Mouse (Mus musculus): ENCODE results near the gene Pdcd7. TPM values are rescaled to one million over a fixed set of nuclear protein-coding genes. Genes with fewer than 3 reads are reported as not detected.

Gene Pdcd7
- polyA plus RNA-seq (2015; fragmentation: Nextera tagmentation; extraction: Ambion mirVana), result 5.8 and 7.1 TPM in 2 replicates

GRCm38 (mm10) chr9:65345854-65346475 is at the start of gene Pdcd7:
Gene Pdcd7, plus strand, starts transcription at chr9:65346104.
- under 1% methylated on average over 57 of the region's 59 CpGs for WGBS

DNA sequence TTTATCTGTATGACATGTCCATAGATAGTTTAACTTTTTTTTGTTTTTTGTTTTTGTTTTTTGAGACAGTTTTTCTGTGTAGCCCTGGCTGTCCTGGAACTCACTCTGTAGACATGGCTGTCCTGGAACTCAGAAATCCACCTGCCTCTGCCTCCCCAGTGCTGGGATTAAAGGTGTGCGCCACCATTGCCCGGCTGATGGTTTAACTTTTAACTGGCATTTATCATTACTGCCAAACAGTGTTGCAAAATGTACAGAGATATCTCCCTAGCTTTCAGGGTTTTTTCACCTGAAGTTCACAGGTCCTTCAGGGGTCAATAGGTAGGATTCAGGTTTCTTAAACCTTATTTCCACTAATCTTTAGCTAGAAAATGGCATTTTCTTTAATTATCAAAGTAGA is 48.8 kb upstream of the Pdcd7 start:
- 91% methylated on average over 2 of the region's 2 CpGs for WGBS
- H3K4me1 ChIP-seq (replicated peaks), result peaks cover 21% of the 10 kb centered on the region
- H3K9me3 ChIP-seq (replicated peaks), result no peaks in the 10 kb centered on the region
- H3K4me3 ChIP-seq, result no peak overlapping the region
- no peak overlapping the region for H3K9ac ChIP-seq
- no peak overlapping the region for H3K27ac ChIP-seq
- H3K27me3 ChIP-seq, result no peaks in the 10 kb centered on the region
- H3K4me2 ChIP-seq, result no peak overlapping the region
- no peak for ATAC-seq (replicated peaks; ENCODE audit: insufficient number of reproducible peaks, insufficient read depth, low FRiP score, low read depth)
- H3K36me3 ChIP-seq, result peaks cover 20% of the 10 kb centered on the region

More at GRCm38 (mm10) chr9:65345854-65346475, at the start of gene Pdcd7:
- H3K4me2 ChIP-seq, result peak within 1 kb of the TSS; percentile 72
- peak within 1 kb of the TSS; percentile 73 for H3K4me3 ChIP-seq
- H3K9me3 ChIP-seq (replicated peaks), result no peaks in the 10 kb centered on the region
- H3K36me3 ChIP-seq, result no peaks in the 10 kb centered on the region
- peaks cover 26% of the 10 kb centered on the region for H3K4me1 ChIP-seq (replicated peaks)
- peak within 1 kb of the TSS; percentile 92 for H3K9ac ChIP-seq
- H3K27ac ChIP-seq, result peak within 1 kb of the TSS; percentile 97
- ATAC-seq (replicated peaks; ENCODE audit: insufficient number of reproducible peaks, insufficient read depth, low FRiP score, low read depth), result peak; percentile 93
- no peaks in the 10 kb centered on the region for H3K27me3 ChIP-seq

DNA sequence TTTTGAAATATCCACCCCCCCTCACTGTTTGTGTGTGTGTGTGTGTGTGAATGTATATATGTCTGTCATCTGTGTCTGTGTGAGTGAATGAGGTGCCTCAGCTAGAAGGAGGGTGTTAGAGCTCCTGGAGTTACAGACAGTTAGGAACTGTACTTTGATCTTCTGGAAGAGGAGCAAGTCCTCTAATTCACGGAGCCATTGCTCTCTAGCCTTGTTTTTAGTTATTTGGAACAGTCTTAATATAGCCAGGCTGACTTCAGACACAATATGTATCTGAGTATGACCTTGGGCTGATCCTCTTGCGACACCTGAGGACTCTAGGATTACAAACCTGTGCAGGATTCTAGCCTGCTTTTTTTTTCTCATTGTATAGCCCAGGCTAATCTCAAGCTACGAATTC is 47.1 kb upstream of the Pdcd7 start:
- Histone ChIP-seq H3K4me1 (replicated peaks) (peaks cover 16% of the 10 kb centered on the region), H3K9ac (no peak overlapping the region), H3K27ac (no peak overlapping the region), H3K9me3 (replicated peaks) (no peaks in the 10 kb centered on the region), H3K36me3 (peaks cover 36% of the 10 kb centered on the region), H3K4me3 (no peak overlapping the region), H3K4me2 (no peak overlapping the region), H3K27me3 (no peaks in the 10 kb centered on the region)
- WGBS, result 62% methylated on average over 3 of the region's 3 CpGs
- no peak for ATAC-seq (replicated peaks; ENCODE audit: insufficient number of reproducible peaks, insufficient read depth, low FRiP score, low read depth)

- no peak overlapping the region for H3K27ac ChIP-seq
These were observed 46.3 kb upstream of the Pdcd7 start for GRCm38 (mm10) chr9:65299650-65300049.

GRCm38 (mm10) chr9:65302327-65302983 is 43.4 kb upstream of the Pdcd7 start:
- H3K27me3 ChIP-seq, result no peaks in the 10 kb centered on the region
- H3K4me1 ChIP-seq (replicated peaks), result 0 out of 2 replicates have a peak, but pooled peaks cover 4% of the 10 kb centered on the region
- H3K4me3 ChIP-seq, result no peak overlapping the region
- H3K36me3 ChIP-seq, result peaks cover 53% of the 10 kb centered on the region
- H3K4me2 ChIP-seq, result no peak overlapping the region
- 81% methylated on average over 4 of the region's 4 CpGs for WGBS
- ATAC-seq (replicated peaks; ENCODE audit: insufficient number of reproducible peaks, insufficient read depth, low FRiP score, low read depth), result no peak
- no peak overlapping the region for H3K9ac ChIP-seq
- no peak overlapping the region for H3K27ac ChIP-seq
- H3K9me3 ChIP-seq (replicated peaks), result no peaks in the 10 kb centered on the region

More at GRCm38 (mm10) chr9:65299650-65300049, 46.3 kb upstream of the Pdcd7 start:
- ATAC-seq (replicated peaks; ENCODE audit: insufficient number of reproducible peaks, insufficient read depth, low FRiP score, low read depth), result no peak
- WGBS, result 96% methylated on average over 7 of the region's 7 CpGs
- Histone ChIP-seq H3K9me3 (replicated peaks) (no peaks in the 10 kb centered on the region), H3K4me1 (replicated peaks) (peaks cover 16% of the 10 kb centered on the region), H3K9ac (no peak overlapping the region), H3K4me2 (no peak overlapping the region), H3K36me3 (peaks cover 40% of the 10 kb centered on the region), H3K27me3 (no peaks in the 10 kb centered on the region), H3K4me3 (no peak overlapping the region)

DNA sequence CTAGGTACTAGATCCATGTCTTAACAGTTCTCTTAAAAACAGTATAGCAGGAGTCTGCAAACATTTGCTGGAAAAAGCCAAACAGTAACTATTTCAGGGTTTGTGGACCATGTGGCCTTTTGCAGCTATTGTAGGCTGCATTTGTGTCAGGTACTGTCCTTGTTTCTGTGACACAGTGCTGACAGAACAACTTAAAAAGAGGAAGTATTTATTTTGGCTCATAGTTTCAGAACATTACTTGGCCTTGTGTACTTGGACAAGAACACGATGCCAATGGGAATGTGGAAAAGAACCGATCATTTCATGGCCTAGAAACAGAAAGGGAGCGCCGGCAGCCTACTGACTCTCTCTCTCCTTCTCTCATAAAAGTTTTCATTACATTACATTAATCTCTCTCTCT is 42.3 kb upstream of the Pdcd7 start:
- Histone ChIP-seq H3K36me3 (peaks cover 58% of the 10 kb centered on the region), H3K27ac (no peak overlapping the region), H3K4me2 (no peak overlapping the region), H3K4me3 (no peak overlapping the region), H3K4me1 (replicated peaks) (0 out of 2 replicates have a peak, but pooled peaks cover 4% of the 10 kb centered on the region), H3K9ac (no peak overlapping the region), H3K9me3 (replicated peaks) (no peaks in the 10 kb centered on the region), H3K27me3 (no peaks in the 10 kb centered on the region)
- WGBS, result 81% methylated on average over 4 of the region's 4 CpGs
- ATAC-seq (replicated peaks; ENCODE audit: insufficient number of reproducible peaks, insufficient read depth, low FRiP score, low read depth), result no peak

DNA sequence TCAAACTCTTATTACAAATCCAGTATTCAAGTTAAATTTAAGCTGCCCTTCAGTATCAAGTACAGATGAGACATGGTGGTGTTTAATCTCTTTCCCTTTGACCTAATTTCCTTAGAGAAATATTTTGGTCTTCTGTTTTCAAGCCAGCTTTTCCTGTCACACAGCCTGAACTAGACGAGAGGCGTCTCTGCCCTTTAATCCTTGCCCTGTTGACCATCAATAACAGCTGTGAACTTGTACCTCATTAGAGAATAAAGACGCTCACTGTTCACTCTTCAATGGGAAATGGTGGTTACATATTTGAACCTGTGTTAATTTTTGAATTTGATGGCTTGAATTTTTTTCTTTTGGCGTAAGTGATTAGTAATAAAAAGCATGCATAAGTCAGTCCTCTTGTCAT is 41.6 kb upstream of the Pdcd7 start:
- H3K27me3 ChIP-seq, result no peaks in the 10 kb centered on the region
- H3K9ac ChIP-seq, result no peak overlapping the region
- no peaks in the 10 kb centered on the region for H3K4me1 ChIP-seq (replicated peaks)
- no peak overlapping the region for H3K4me2 ChIP-seq
- H3K4me3 ChIP-seq, result no peak overlapping the region
- no peaks in the 10 kb centered on the region for H3K9me3 ChIP-seq (replicated peaks)
- WGBS, result 67% methylated on average over 4 of the region's 4 CpGs
- no peak overlapping the region for H3K27ac ChIP-seq
- ATAC-seq (replicated peaks; ENCODE audit: insufficient number of reproducible peaks, insufficient read depth, low FRiP score, low read depth), result no peak
- peaks cover 64% of the 10 kb centered on the region for H3K36me3 ChIP-seq

GRCm38 (mm10) chr9:65306672-65307071 is 39.2 kb upstream of the Pdcd7 start:
- Histone ChIP-seq H3K4me3 (no peak overlapping the region), H3K4me2 (no peak overlapping the region), H3K9ac (no peak overlapping the region), H3K36me3 (peaks cover 56% of the 10 kb centered on the region), H3K9me3 (replicated peaks) (no peaks in the 10 kb centered on the region), H3K4me1 (replicated peaks) (no peaks in the 10 kb centered on the region), H3K27me3 (no peaks in the 10 kb centered on the region), H3K27ac (no peak overlapping the region)
- no peak for ATAC-seq (replicated peaks; ENCODE audit: insufficient number of reproducible peaks, insufficient read depth, low FRiP score, low read depth)
- WGBS, result 89% methylated on average over 2 of the region's 2 CpGs

GRCm38 (mm10) chr9:65308011-65308410 is 37.9 kb upstream of the Pdcd7 start:
- no peaks in the 10 kb centered on the region for H3K27me3 ChIP-seq

DNA sequence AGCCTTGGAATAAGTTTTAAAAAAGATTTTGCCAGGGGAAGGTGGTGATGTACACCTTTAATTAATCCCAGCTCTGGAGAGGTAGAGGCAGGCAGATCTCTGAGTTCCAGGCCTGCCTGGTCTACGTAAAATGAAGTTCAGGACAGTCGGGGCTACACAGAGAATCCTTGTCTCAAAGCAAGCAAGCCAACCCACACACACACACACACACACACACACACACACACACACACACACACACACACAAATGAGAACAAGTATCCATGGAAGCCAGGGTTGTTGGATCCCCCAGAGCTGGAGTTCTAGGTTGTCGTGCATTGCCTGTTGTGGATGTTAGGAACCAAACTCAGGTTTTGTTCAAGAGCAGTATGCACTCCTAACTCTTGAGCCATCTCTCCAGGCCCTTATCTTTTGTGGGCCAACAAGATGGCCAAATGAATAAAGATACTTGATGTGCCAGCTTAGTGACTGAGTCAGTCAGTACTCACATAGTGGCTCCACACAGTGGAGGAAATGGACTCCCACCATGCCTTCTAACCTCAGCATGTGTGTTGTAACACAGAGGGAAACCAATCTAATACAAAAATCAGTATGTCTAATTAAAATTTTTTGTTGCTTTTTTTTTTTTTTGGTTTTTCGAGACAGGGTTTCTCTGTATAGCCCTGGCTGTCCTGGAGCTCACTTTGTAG is 33.1 kb upstream of the Pdcd7 start:
- Histone ChIP-seq H3K9ac (no peak overlapping the region), H3K4me1 (replicated peaks) (no peaks in the 10 kb centered on the region), H3K4me3 (no peak overlapping the region), H3K27ac (no peak overlapping the region), H3K27me3 (no peaks in the 10 kb centered on the region), H3K9me3 (replicated peaks) (no peaks in the 10 kb centered on the region), H3K36me3 (peaks cover 62% of the 10 kb centered on the region), H3K4me2 (no peak overlapping the region)
- ATAC-seq (replicated peaks; ENCODE audit: insufficient number of reproducible peaks, insufficient read depth, low FRiP score, low read depth), result no peak
- 94% methylated on average over 4 of the region's 4 CpGs for WGBS

More at GRCm38 (mm10) chr9:65308011-65308410, 37.9 kb upstream of the Pdcd7 start:
- peaks cover 55% of the 10 kb centered on the region for H3K36me3 ChIP-seq
- no peak overlapping the region for H3K4me3 ChIP-seq
- H3K4me1 ChIP-seq (replicated peaks), result no peaks in the 10 kb centered on the region
- no peaks in the 10 kb centered on the region for H3K9me3 ChIP-seq (replicated peaks)
- H3K4me2 ChIP-seq, result no peak overlapping the region
- 69% methylated on average over 1 of the region's 1 CpGs for WGBS
- no peak overlapping the region for H3K27ac ChIP-seq
- H3K9ac ChIP-seq, result no peak overlapping the region
- no peak for ATAC-seq (replicated peaks; ENCODE audit: insufficient number of reproducible peaks, insufficient read depth, low FRiP score, low read depth)

GRCm38 (mm10) chr9:65313846-65314245 is 32.1 kb upstream of the Pdcd7 start:
- Histone ChIP-seq H3K4me2 (no peak overlapping the region), H3K4me3 (no peak overlapping the region), H3K9ac (no peak overlapping the region), H3K27ac (no peak overlapping the region), H3K36me3 (peaks cover 62% of the 10 kb centered on the region), H3K27me3 (no peaks in the 10 kb centered on the region), H3K9me3 (replicated peaks) (no peaks in the 10 kb centered on the region), H3K4me1 (replicated peaks) (no peaks in the 10 kb centered on the region)
- no peak for ATAC-seq (replicated peaks; ENCODE audit: insufficient number of reproducible peaks, insufficient read depth, low FRiP score, low read depth)
- 94% methylated on average over 1 of the region's 1 CpGs for WGBS

All from heart, embryonic 15.5 days (tissue).